Mouse (Mus musculus) heart, embryonic 14.5 days (tissue): ENCODE data around the gene Ciz1. TPM values are rescaled to one million over a fixed set of nuclear protein-coding genes. Genes with fewer than 3 reads are reported as not detected.

Experiments
- ATAC-seq: fragments of 200-750 bp; cut with Nextera tagmentation; 2 replicates; pipeline ENCODE4 v1.8.0; 2017; ENCODE audit warnings: low read depth, moderate TSS enrichment; ENCODE audit not compliant: insufficient number of reproducible peaks, insufficient read depth, low FRiP score
- H3K27ac ChIP-seq, 2 experiments: fragments of 200-500 bp in 1 of 2; fragments of 300-500 bp in 1 of 2; sonication (generic) in 1 of 2; replicated peaks in 1 of 2; 2 replicates each; pipeline ENCODE4 v1.5.1; 2012 to 2014; ENCODE audit warnings: low read depth in 2 of 2, low read length in 2 of 2, control low read depth in 1 of 2, mild to moderate bottlenecking in 1 of 2, mixed read lengths in 1 of 2; ENCODE audit not compliant: control insufficient read depth in 1 of 2, insufficient read depth in 1 of 2
- H3K27me3 ChIP-seq: fragments of 300-500 bp; sonication (generic); 2 replicates; pipeline ENCODE4 v1.6.1; 2014; ENCODE audit warnings: mild to moderate bottlenecking, low read length, control low read depth; ENCODE audit not compliant: control insufficient read depth, insufficient read depth
- H3K36me3 ChIP-seq: fragments of 300-500 bp; sonication (generic); 2 replicates; pipeline ENCODE4 v1.6.1; 2014; ENCODE audit warnings: mild to moderate bottlenecking, control low read depth, low read length, mixed read lengths; ENCODE audit not compliant: control insufficient read depth, insufficient read depth
- H3K4me1 ChIP-seq, 2 experiments: fragments of 200-500 bp in 1 of 2; fragments of 300-500 bp in 1 of 2; sonication (generic) in 1 of 2; 2 replicates each; pipeline ENCODE4 v1.6.1; 2012 to 2014; ENCODE audit warnings: low read length in 2 of 2, control low read depth in 1 of 2, mixed read lengths in 1 of 2; ENCODE audit not compliant: control insufficient read depth in 2 of 2, insufficient read depth in 2 of 2
- H3K4me2 ChIP-seq: fragments of 300-500 bp; sonication (generic); 2 replicates; pipeline ENCODE4 v1.6.1; 2014; ENCODE audit warnings: mild to moderate bottlenecking, low read length
- H3K4me3 ChIP-seq, 2 experiments: fragments of 200-500 bp in 1 of 2; fragments of 300-500 bp in 1 of 2; sonication (generic) in 1 of 2; 2 replicates each; pipeline ENCODE4 v1.5.1; 2012 to 2014; ENCODE audit warnings: low read length in 2 of 2, mild to moderate bottlenecking in 2 of 2, control low read depth in 1 of 2, low read depth in 1 of 2, moderate library complexity in 1 of 2; ENCODE audit not compliant: control insufficient read depth in 1 of 2, insufficient read depth in 1 of 2
- H3K9ac ChIP-seq: fragments of 300-500 bp; sonication (generic); 2 replicates; pipeline ENCODE4 v1.6.1; 2014; ENCODE audit warnings: mild to moderate bottlenecking, low read length
- H3K9me3 ChIP-seq: fragments of 300-500 bp; sonication (generic); 2 replicates; pipeline ENCODE4 v1.6.1; 2016; ENCODE audit warnings: low read length, control low read depth; ENCODE audit not compliant: control insufficient read depth
- WGBS: fragments of 180-500 bp; shearing (Covaris S2); extraction: QIAGEN DNeasy Blood & Tissue Kit; methylation state at CpG from one replicate; pipeline ENCODE4 v1.1.7; 2014; 5-methylcytosine and 5-hydroxymethylcytosine counted together
- polyA plus RNA-seq: library from polyadenylated mRNA; unstranded; fragments of >200 nt; fragmentation: Nextera tagmentation; extraction: Ambion mirVana; gene quantifications from 2 replicates; pipeline ENCODE4 v1.2.1, GENCODE M21; 2014

Ciz1 gene
- polyA plus RNA-seq, 1 experiment from 2014 or later = 28.8 TPM

GRCm38 (mm10) chr2:32416556-32416955 lies 64.4 kb downstream of the Ciz1 start:
- Histone ChIP-seq H3K4me3 (no peak overlapping the region), H3K9ac (no peak overlapping the region), H3K9me3 (no peaks in the 10 kb centered on the region), H3K27me3 (no peaks in the 10 kb centered on the region), H3K4me2 (no peak overlapping the region), H3K36me3 (peaks cover 74% of the 10 kb centered on the region), H3K4me1 (peaks cover 0 to under 1% of the 10 kb centered on the region in 2 experiments; a peak in 2 of 4 replicates), H3K27ac (no peak overlapping the region)
- ATAC-seq = no peak
- WGBS = 81% methylated on average over 2 of the region's 2 CpGs

GRCm38 (mm10) chr2:32417486-32417885 lies 65.4 kb downstream of the Ciz1 start:
- Histone ChIP-seq H3K27me3 (no peaks in the 10 kb centered on the region), H3K4me3 (no peak overlapping the region), H3K36me3 (peaks cover 74% of the 10 kb centered on the region), H3K9ac (no peak overlapping the region), H3K27ac (no peak overlapping the region), H3K9me3 (no peaks in the 10 kb centered on the region), H3K4me1 (peaks cover 4 to 10% of the 10 kb centered on the region in 2 experiments; a peak in 3 of 4 replicates), H3K4me2 (no peak overlapping the region)
- 95% methylated on average over 8 of the region's 8 CpGs for WGBS
- no peak for ATAC-seq

GRCm38 (mm10) chr2:32418430-32419151 lies 66.5 kb downstream of the Ciz1 start:
- no peaks in the 10 kb centered on the region for H3K9me3 ChIP-seq
- H3K4me3 ChIP-seq = no peak overlapping the region
- H3K4me2 ChIP-seq = no peak overlapping the region
- H3K36me3 ChIP-seq = peaks cover 74% of the 10 kb centered on the region
- H3K9ac ChIP-seq = no peak overlapping the region
- no peak overlapping the region for H3K27ac ChIP-seq
- H3K4me1 ChIP-seq = peaks cover 9 to 21% of the 10 kb centered on the region in 2 experiments
- ATAC-seq = no peak
- 85% methylated on average over 12 of the region's 12 CpGs for WGBS
- H3K27me3 ChIP-seq = no peaks in the 10 kb centered on the region

GRCm38 (mm10) chr2:32419359-32419758 lies 67.2 kb downstream of the Ciz1 start:
- no peak for ATAC-seq

GRCm38 (mm10) chr2:32420066-32420608 lies 68.0 kb downstream of the Ciz1 start:
- peaks cover 60% of the 10 kb centered on the region for H3K36me3 ChIP-seq
- 79% methylated on average over 12 of the region's 12 CpGs for WGBS
- no peak overlapping the region for H3K4me3 ChIP-seq
- no peak overlapping the region for H3K9ac ChIP-seq
- no peaks in the 10 kb centered on the region for H3K9me3 ChIP-seq
- no peak for ATAC-seq
- no peaks in the 10 kb centered on the region for H3K27me3 ChIP-seq
- H3K4me1 ChIP-seq = peaks cover 13 to 33% of the 10 kb centered on the region in 2 experiments
- H3K4me2 ChIP-seq = no peak overlapping the region
- no peak overlapping the region for H3K27ac ChIP-seq

More at GRCm38 (mm10) chr2:32419359-32419758, 67.2 kb downstream of the Ciz1 start:
- no peaks in the 10 kb centered on the region for H3K9me3 ChIP-seq
- H3K9ac ChIP-seq = no peak overlapping the region
- H3K36me3 ChIP-seq = peaks cover 67% of the 10 kb centered on the region
- peaks cover 10 to 27% of the 10 kb centered on the region in 2 experiments for H3K4me1 ChIP-seq
- no peak overlapping the region for H3K4me2 ChIP-seq
- H3K27me3 ChIP-seq = no peaks in the 10 kb centered on the region
- 82% methylated on average over 3 of the region's 3 CpGs for WGBS
- no peak overlapping the region for H3K27ac ChIP-seq
- H3K4me3 ChIP-seq = no peak overlapping the region

- Histone ChIP-seq H3K27me3 (no peaks in the 10 kb centered on the region), H3K9me3 (no peaks in the 10 kb centered on the region), H3K36me3 (peaks cover 55% of the 10 kb centered on the region), H3K4me3 (no peak overlapping the region), H3K27ac (no peak overlapping the region), H3K4me2 (no peak overlapping the region), H3K9ac (no peak overlapping the region), H3K4me1 (peaks cover 16 to 38% of the 10 kb centered on the region in 2 experiments)
- no peak for ATAC-seq
- 87% methylated on average over 6 of the region's 6 CpGs for WGBS
Observed at GRCm38 (mm10) chr2:32420647-32421046, 68.5 kb downstream of the Ciz1 start.

GRCm38 (mm10) chr2:32421851-32422251 lies 69.7 kb downstream of the Ciz1 start:
- WGBS = 92% methylated on average over 6 of the region's 6 CpGs
- peaks cover 16 to 38% of the 10 kb centered on the region in 2 experiments for H3K4me1 ChIP-seq
- ATAC-seq = no peak
- H3K27me3 ChIP-seq = no peaks in the 10 kb centered on the region
- peaks cover 43% of the 10 kb centered on the region for H3K36me3 ChIP-seq
- H3K27ac ChIP-seq = no peak overlapping the region
- no peak overlapping the region for H3K4me2 ChIP-seq
- no peaks in the 10 kb centered on the region for H3K9me3 ChIP-seq
- no peak overlapping the region for H3K9ac ChIP-seq
- H3K4me3 ChIP-seq = no peak overlapping the region
